Mouse (Mus musculus): ENCODE results near the gene Apbb2. TPM values are rescaled to one million over a fixed set of nuclear protein-coding genes. Genes with fewer than 3 reads are reported as not detected.

Apbb2 gene
- polyA plus RNA-seq, 2 experiments = 15.8 to 45.8 TPM

DNA sequence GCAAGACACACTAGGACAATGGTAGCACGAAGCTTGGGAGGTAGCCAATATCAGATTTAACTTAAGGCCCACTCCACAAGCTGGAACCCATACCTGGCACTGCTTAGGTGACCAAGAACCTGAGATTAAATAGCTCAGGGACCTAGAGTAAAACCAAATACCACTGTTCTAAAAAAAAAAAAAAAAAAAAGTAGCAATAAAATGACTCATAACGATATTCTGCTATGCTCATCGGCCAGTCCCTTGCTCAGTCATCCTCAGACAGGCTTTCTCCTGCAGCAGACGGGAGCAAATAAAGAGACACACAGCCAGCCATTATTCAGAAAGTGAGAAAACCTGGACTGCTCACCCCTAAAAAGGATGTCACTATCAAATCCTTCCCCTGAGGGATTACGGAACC lies 47.9 kb downstream of the Apbb2 start:
- no peaks in the 10 kb centered on the region for H3K9me3 ChIP-seq (ENCODE audit: control insufficient read depth, low read length)
- H3K27me3 ChIP-seq (ENCODE audit: control insufficient read depth, insufficient read depth, low read length) = no peaks in the 10 kb centered on the region
- H3K9ac ChIP-seq (ENCODE audit: low read depth, low read length, severe bottlenecking) = no peak overlapping the region
- WGBS = 85% methylated on average over 5 of the region's 5 CpGs
- no peak overlapping the region for H3K27ac ChIP-seq (replicated peaks; ENCODE audit: low read depth, low read length)
- ATAC-seq (ENCODE audit: low FRiP score, low read depth) = no peak
- H3K4me2 ChIP-seq (replicated peaks; ENCODE audit: low read depth, low read length, severe bottlenecking) = no peak overlapping the region
- no peaks in the 10 kb centered on the region for H3K36me3 ChIP-seq (ENCODE audit: control insufficient read depth, insufficient read depth, low read length)
- H3K4me1 ChIP-seq (ENCODE audit: control insufficient read depth, insufficient read depth, low read length) = peaks cover 21% of the 10 kb centered on the region
- H3K4me3 ChIP-seq (replicated peaks; ENCODE audit: low read length) = no peak overlapping the region
- no peak for TF ChIP-seq POLR2A (IDR thresholded peaks at IDR 0.05; ENCODE audit: borderline replicate concordance, extremely low read depth, insufficient read depth, insufficient read length)
- DNase-seq (ENCODE audit: low spot score) = no peak

GRCm38 (mm10) chr5:66569141-66569801 lies 49.3 kb downstream of the Apbb2 start:
- Histone ChIP-seq H3K4me2 (replicated peaks; ENCODE audit: low read depth, low read length, severe bottlenecking) (no peak overlapping the region), H3K9ac (ENCODE audit: low read depth, low read length, severe bottlenecking) (no peak overlapping the region), H3K9me3 (ENCODE audit: control insufficient read depth, low read length) (no peaks in the 10 kb centered on the region), H3K36me3 (ENCODE audit: control insufficient read depth, insufficient read depth, low read length) (no peaks in the 10 kb centered on the region), H3K27me3 (ENCODE audit: control insufficient read depth, insufficient read depth, low read length) (no peaks in the 10 kb centered on the region), H3K27ac (replicated peaks; ENCODE audit: low read depth, low read length) (no peak overlapping the region), H3K4me1 (ENCODE audit: control insufficient read depth, insufficient read depth, low read length) (peaks cover 21% of the 10 kb centered on the region), H3K4me3 (replicated peaks; ENCODE audit: low read length) (no peak overlapping the region)
- no peak for DNase-seq (ENCODE audit: low spot score)
- ATAC-seq (ENCODE audit: low FRiP score, low read depth) = no peak
- WGBS = 50% methylated on average over 9 of the region's 9 CpGs
- no peak for TF ChIP-seq POLR2A (IDR thresholded peaks at IDR 0.05; ENCODE audit: borderline replicate concordance, extremely low read depth, insufficient read depth, insufficient read length)

- peaks cover 23% of the 10 kb centered on the region for H3K4me1 ChIP-seq (ENCODE audit: control insufficient read depth, insufficient read depth, low read length)
- no peak for ATAC-seq (ENCODE audit: low FRiP score, low read depth)
- TF ChIP-seq POLR2A (IDR thresholded peaks at IDR 0.05; ENCODE audit: borderline replicate concordance, extremely low read depth, insufficient read depth, insufficient read length) = no peak
- H3K9ac ChIP-seq (ENCODE audit: low read depth, low read length, severe bottlenecking) = no peak overlapping the region
- H3K9me3 ChIP-seq (ENCODE audit: control insufficient read depth, low read length) = no peaks in the 10 kb centered on the region
- no peaks in the 10 kb centered on the region for H3K36me3 ChIP-seq (ENCODE audit: control insufficient read depth, insufficient read depth, low read length)
- WGBS = 74% methylated on average over 5 of the region's 5 CpGs
- DNase-seq (ENCODE audit: low spot score) = no peak
- H3K4me3 ChIP-seq (replicated peaks; ENCODE audit: low read length) = no peak overlapping the region
- H3K27me3 ChIP-seq (ENCODE audit: control insufficient read depth, insufficient read depth, low read length) = no peaks in the 10 kb centered on the region
- no peak overlapping the region for H3K27ac ChIP-seq (replicated peaks; ENCODE audit: low read depth, low read length)
- H3K4me2 ChIP-seq (replicated peaks; ENCODE audit: low read depth, low read length, severe bottlenecking) = no peak overlapping the region
Measured at GRCm38 (mm10) chr5:66568002-66568401, 50.6 kb downstream of the Apbb2 start.

GRCm38 (mm10) chr5:66567424-66567823 lies 51.2 kb downstream of the Apbb2 start:
- ATAC-seq (ENCODE audit: low FRiP score, low read depth) (no peak), DNase-seq (ENCODE audit: low spot score) (no peak)
- no peaks in the 10 kb centered on the region for H3K27me3 ChIP-seq (ENCODE audit: control insufficient read depth, insufficient read depth, low read length)
- TF ChIP-seq POLR2A (IDR thresholded peaks at IDR 0.05; ENCODE audit: borderline replicate concordance, extremely low read depth, insufficient read depth, insufficient read length) = no peak
- H3K36me3 ChIP-seq (ENCODE audit: control insufficient read depth, insufficient read depth, low read length) = no peaks in the 10 kb centered on the region
- H3K4me2 ChIP-seq (replicated peaks; ENCODE audit: low read depth, low read length, severe bottlenecking) = no peak overlapping the region
- no peak overlapping the region for H3K4me3 ChIP-seq (replicated peaks; ENCODE audit: low read length)
- H3K9me3 ChIP-seq (ENCODE audit: control insufficient read depth, low read length) = no peaks in the 10 kb centered on the region
- peaks cover 22% of the 10 kb centered on the region for H3K4me1 ChIP-seq (ENCODE audit: control insufficient read depth, insufficient read depth, low read length)
- no peak overlapping the region for H3K9ac ChIP-seq (ENCODE audit: low read depth, low read length, severe bottlenecking)
- 90% methylated on average over 6 of the region's 6 CpGs for WGBS
- no peak overlapping the region for H3K27ac ChIP-seq (replicated peaks; ENCODE audit: low read depth, low read length)

DNA sequence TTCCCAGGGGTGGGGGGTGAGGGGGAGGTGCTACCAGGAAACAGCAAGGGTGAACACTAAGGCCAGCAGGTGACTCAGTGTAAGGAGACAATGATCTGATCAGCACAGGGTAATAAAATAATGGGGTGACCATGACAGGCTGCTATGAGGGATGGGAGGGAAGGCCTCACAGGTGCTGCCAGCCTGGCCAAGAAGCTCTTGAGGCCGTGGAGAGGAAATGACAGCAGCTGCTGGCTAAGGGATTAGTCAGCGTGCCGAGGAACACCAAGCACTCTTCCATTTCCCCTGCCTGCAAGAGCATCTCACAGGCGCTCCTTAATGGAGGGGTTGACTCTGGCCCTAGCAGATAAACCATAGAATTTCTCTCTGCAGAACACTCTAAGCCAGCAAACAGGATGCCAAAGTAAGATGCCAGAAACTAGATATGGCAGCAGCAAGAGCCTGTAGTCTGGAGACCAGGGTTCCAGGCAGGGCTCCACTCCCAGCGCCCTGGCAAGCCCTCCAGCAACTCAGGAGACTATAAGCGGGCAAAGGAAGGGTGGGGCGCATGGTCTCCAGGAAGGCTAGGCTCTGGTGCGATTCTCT lies 58.9 kb downstream of the Apbb2 start:
- H3K27ac ChIP-seq (replicated peaks; ENCODE audit: low read depth, low read length) = no peak overlapping the region
- 47% methylated on average over 8 of the region's 8 CpGs for WGBS
- no peak for TF ChIP-seq POLR2A (IDR thresholded peaks at IDR 0.05; ENCODE audit: borderline replicate concordance, extremely low read depth, insufficient read depth, insufficient read length)
- H3K36me3 ChIP-seq (ENCODE audit: control insufficient read depth, insufficient read depth, low read length) = no peaks in the 10 kb centered on the region
- H3K4me3 ChIP-seq (replicated peaks; ENCODE audit: low read length) = no peak overlapping the region
- H3K9ac ChIP-seq (ENCODE audit: low read depth, low read length, severe bottlenecking) = no peak overlapping the region
- H3K9me3 ChIP-seq (ENCODE audit: control insufficient read depth, low read length) = 0 out of 2 replicates have a peak, but pooled peaks cover 2% of the 10 kb centered on the region
- no peaks in the 10 kb centered on the region for H3K27me3 ChIP-seq (ENCODE audit: control insufficient read depth, insufficient read depth, low read length)
- H3K4me1 ChIP-seq (ENCODE audit: control insufficient read depth, insufficient read depth, low read length) = peaks cover 25% of the 10 kb centered on the region
- ATAC-seq (ENCODE audit: low FRiP score, low read depth) (peak; percentile 47; the same call in 1 of the 2 replicates), DNase-seq (ENCODE audit: low spot score) (no peak)
- no peak overlapping the region for H3K4me2 ChIP-seq (replicated peaks; ENCODE audit: low read depth, low read length, severe bottlenecking)
